Mouse (Mus musculus) midbrain, embryonic 13.5 days (tissue): ENCODE data around the gene Sprtn. TPM values are rescaled to one million over a fixed set of nuclear protein-coding genes. Genes with fewer than 3 reads are reported as not detected.

Source experiments
- ATAC-seq: fragments of 200-750 bp; cut with Nextera tagmentation; 2 replicates; pipeline ENCODE4 v1.8.0; 2017; ENCODE audit warnings: mild to moderate bottlenecking, moderate TSS enrichment, moderate library complexity
- H3K27ac ChIP-seq: fragments of 300-500 bp; sonication (generic); 2 replicates; pipeline ENCODE4 v1.5.1; 2015; ENCODE audit warnings: inconsistent platforms, mild to moderate bottlenecking, moderate library complexity
- H3K27me3 ChIP-seq: fragments of 300-500 bp; sonication (generic); 2 replicates; pipeline ENCODE4 v1.6.1; 2015; ENCODE audit warnings: mild to moderate bottlenecking, inconsistent platforms
- H3K36me3 ChIP-seq: fragments of 300-500 bp; sonication (generic); 2 replicates; pipeline ENCODE4 v1.6.1; 2015; ENCODE audit warnings: mild to moderate bottlenecking, inconsistent platforms
- H3K4me1 ChIP-seq: fragments of 300-500 bp; sonication (generic); replicated peaks from 2 replicates; pipeline ENCODE4 v1.6.1; 2015; ENCODE audit warnings: inconsistent platforms
- H3K4me2 ChIP-seq: fragments of 300-500 bp; sonication (generic); replicated peaks from 2 replicates; pipeline ENCODE4 v1.6.1; 2015; ENCODE audit warnings: moderate library complexity, mild to moderate bottlenecking, inconsistent platforms
- H3K4me3 ChIP-seq: fragments of 300-500 bp; sonication (generic); replicated peaks from 2 replicates; pipeline ENCODE4 v1.5.1; 2015; ENCODE audit warnings: mild to moderate bottlenecking, inconsistent platforms
- H3K9ac ChIP-seq: fragments of 300-500 bp; sonication (generic); replicated peaks from 2 replicates; pipeline ENCODE4 v1.6.1; 2015; ENCODE audit warnings: mild to moderate bottlenecking, inconsistent platforms
- H3K9me3 ChIP-seq: fragments of 300-500 bp; sonication (generic); 2 replicates; pipeline ENCODE4 v1.6.1; 2016; ENCODE audit warnings: mild to moderate bottlenecking, inconsistent platforms
- WGBS: fragments of 180-500 bp; shearing (Covaris S2); methylation state at CpG from one replicate; pipeline ENCODE4 v1.1.7; 2015; 5-methylcytosine and 5-hydroxymethylcytosine counted together
- polyA plus RNA-seq: library from polyadenylated mRNA; unstranded; fragments of >200 nt; fragmentation: Nextera tagmentation; extraction: Ambion mirVana; gene quantifications from 2 replicates; pipeline ENCODE4 v1.2.1, GENCODE M21; 2015

Gene Sprtn
- polyA plus RNA-seq, 1 experiment from 2014 or later, result 14.1 TPM

GRCm38 (mm10) chr8:124911938-124912872 is 14.5 kb downstream of the Sprtn start:
- H3K36me3 ChIP-seq, result peaks cover 84% of the 10 kb centered on the region

GRCm38 (mm10) chr8:124914061-124914460 is 16.4 kb downstream of the Sprtn start:
- no peak for ATAC-seq
- H3K9ac ChIP-seq, result no peak overlapping the region
- H3K36me3 ChIP-seq, result peaks cover 67% of the 10 kb centered on the region
- no peak overlapping the region for H3K4me2 ChIP-seq
- no peak overlapping the region for H3K4me3 ChIP-seq
- 99% methylated on average over 5 of the region's 5 CpGs for WGBS
- H3K9me3 ChIP-seq, result no peaks in the 10 kb centered on the region
- H3K27me3 ChIP-seq, result no peaks in the 10 kb centered on the region
- no peaks in the 10 kb centered on the region; the same call in none of the 2 replicates for H3K4me1 ChIP-seq
- no peak overlapping the region for H3K27ac ChIP-seq

More at GRCm38 (mm10) chr8:124911938-124912872, 14.5 kb downstream of the Sprtn start:
- Histone ChIP-seq H3K9ac (no peak overlapping the region), H3K4me2 (no peak overlapping the region), H3K4me3 (no peak overlapping the region), H3K4me1 (no peaks in the 10 kb centered on the region), H3K27ac (no peak overlapping the region), H3K27me3 (no peaks in the 10 kb centered on the region), H3K9me3 (no peaks in the 10 kb centered on the region)
- no peak for ATAC-seq
- WGBS, result 87% methylated on average over 17 of the region's 17 CpGs

- Histone ChIP-seq H3K4me1 (no peaks in the 10 kb centered on the region; the same call in none of the 2 replicates), H3K9ac (no peak overlapping the region), H3K36me3 (peaks cover 30% of the 10 kb centered on the region), H3K27me3 (no peaks in the 10 kb centered on the region), H3K4me2 (no peak overlapping the region), H3K27ac (no peak overlapping the region), H3K4me3 (no peak overlapping the region), H3K9me3 (no peaks in the 10 kb centered on the region)
- no peak for ATAC-seq
- WGBS, result 83% methylated on average over 18 of the region's 18 CpGs
Measured at GRCm38 (mm10) chr8:124917741-124918484, 20.2 kb downstream of the Sprtn start.

- peaks cover 5% of the 10 kb centered on the region for H3K4me1 ChIP-seq
- no peak overlapping the region; the same call in 1 of the 2 replicates for H3K27ac ChIP-seq
- H3K27me3 ChIP-seq, result no peaks in the 10 kb centered on the region
- no peak overlapping the region for H3K9ac ChIP-seq
- H3K9me3 ChIP-seq, result no peaks in the 10 kb centered on the region
- no peak overlapping the region for H3K4me2 ChIP-seq
- no peak for ATAC-seq
- 0 out of 2 replicates have a peak, but pooled peaks cover 4% of the 10 kb centered on the region for H3K36me3 ChIP-seq
- 87% methylated on average over 18 of the region's 18 CpGs for WGBS
- H3K4me3 ChIP-seq, result no peak overlapping the region
Measured at GRCm38 (mm10) chr8:124921369-124922279, 23.9 kb downstream of the Sprtn start.

- no peak for ATAC-seq
- WGBS, result 83% methylated on average over 11 of the region's 11 CpGs
- H3K27ac ChIP-seq, result no peak overlapping the region
- no peak overlapping the region for H3K9ac ChIP-seq
- H3K4me3 ChIP-seq, result no peak overlapping the region
- H3K36me3 ChIP-seq, result 0 out of 2 replicates have a peak, but pooled peaks cover 11% of the 10 kb centered on the region
- peaks cover 5% of the 10 kb centered on the region for H3K4me1 ChIP-seq
- no peak overlapping the region for H3K4me2 ChIP-seq
- H3K27me3 ChIP-seq, result no peaks in the 10 kb centered on the region
- no peaks in the 10 kb centered on the region for H3K9me3 ChIP-seq
Measured at GRCm38 (mm10) chr8:124922490-124923089, 24.9 kb downstream of the Sprtn start.

GRCm38 (mm10) chr8:124923971-124924652 is 26.4 kb downstream of the Sprtn start:
- no peaks in the 10 kb centered on the region for H3K9me3 ChIP-seq
- H3K27ac ChIP-seq, result no peak overlapping the region
- WGBS, result 82% methylated on average over 15 of the region's 15 CpGs
- H3K4me2 ChIP-seq, result no peak overlapping the region
- no peaks in the 10 kb centered on the region for H3K27me3 ChIP-seq
- H3K9ac ChIP-seq, result no peak overlapping the region
- H3K36me3 ChIP-seq, result 0 out of 2 replicates have a peak, but pooled peaks cover 11% of the 10 kb centered on the region
- 0 out of 2 replicates have a peak, but pooled peaks cover 5% of the 10 kb centered on the region for H3K4me1 ChIP-seq
- no peak for ATAC-seq
- H3K4me3 ChIP-seq, result no peak overlapping the region

- Histone ChIP-seq H3K9ac (no peak overlapping the region), H3K9me3 (no peaks in the 10 kb centered on the region), H3K4me2 (no peak overlapping the region), H3K4me1 (0 out of 2 replicates have a peak, but pooled peaks cover 5% of the 10 kb centered on the region), H3K27me3 (no peaks in the 10 kb centered on the region), H3K4me3 (no peak overlapping the region), H3K27ac (no peak overlapping the region), H3K36me3 (0 out of 2 replicates have a peak, but pooled peaks cover 11% of the 10 kb centered on the region)
- WGBS, result 91% methylated on average over 14 of the region's 14 CpGs
- no peak for ATAC-seq
Measured at GRCm38 (mm10) chr8:124925544-124926266, 28.0 kb downstream of the Sprtn start.

GRCm38 (mm10) chr8:124926351-124926771 is 28.7 kb downstream of the Sprtn start:
- Histone ChIP-seq H3K36me3 (peaks cover 11% of the 10 kb centered on the region; the same call in 1 of the 2 replicates), H3K9me3 (no peaks in the 10 kb centered on the region), H3K27me3 (no peaks in the 10 kb centered on the region), H3K27ac (no peak overlapping the region), H3K4me1 (0 out of 2 replicates have a peak, but pooled peaks cover 5% of the 10 kb centered on the region), H3K9ac (no peak overlapping the region), H3K4me2 (no peak overlapping the region), H3K4me3 (no peak overlapping the region)
- ATAC-seq, result no peak
- WGBS, result 88% methylated on average over 10 of the region's 10 CpGs

- Histone ChIP-seq H3K9ac (no peak overlapping the region), H3K4me3 (no peak overlapping the region), H3K27me3 (no peaks in the 10 kb centered on the region), H3K4me1 (0 out of 2 replicates have a peak, but pooled peaks cover 5% of the 10 kb centered on the region), H3K36me3 (peaks cover 11% of the 10 kb centered on the region; the same call in 1 of the 2 replicates), H3K4me2 (no peak overlapping the region), H3K9me3 (no peaks in the 10 kb centered on the region), H3K27ac (no peak overlapping the region)
- WGBS, result 95% methylated on average over 11 of the region's 11 CpGs
- no peak for ATAC-seq
Measured at GRCm38 (mm10) chr8:124929006-124929405, 31.3 kb downstream of the Sprtn start.

- Histone ChIP-seq H3K36me3 (peaks cover 11% of the 10 kb centered on the region; the same call in 1 of the 2 replicates), H3K27me3 (no peaks in the 10 kb centered on the region), H3K4me3 (no peak overlapping the region), H3K4me2 (no peak overlapping the region), H3K4me1 (no peaks in the 10 kb centered on the region), H3K9ac (no peak overlapping the region), H3K27ac (no peak overlapping the region), H3K9me3 (no peaks in the 10 kb centered on the region)
- no peak for ATAC-seq
- 96% methylated on average over 13 of the region's 13 CpGs for WGBS
Measured at GRCm38 (mm10) chr8:124930086-124930485, 32.4 kb downstream of the Sprtn start.
